Mouse (Mus musculus) spleen, embryonic (tissue): ENCODE results near the gene Gm45521.

Experiments used
- CTCF ChIA-PET: fragments of 350-600 bp; sonication (Branson Sonifier 250); formaldehyde crosslinking; loops from one replicate; lab custom pipeline; 2022; lab: Charles Lee

The Gm45521 gene

GRCm38 (mm10) chr14:7957049-7957448, at the start of gene Gm45521:
TSS of gene Gm45521 (plus strand) at chr14:7957288.
- CTCF ChIA-PET = no interaction called here

- CTCF ChIA-PET = interaction anchor here (0.7 kb wide), 1 partner anchor 788 kb away, joined by 13 read pairs; no protein-coding TSS in a partner anchor
Measured at GRCm38 (mm10) chr14:7909472-7909871, 47.6 kb upstream of the Gm45521 start.

- CTCF ChIA-PET = interaction anchor here (0.8 kb wide), 1 partner anchor 138 kb away, joined by 4 read pairs; no protein-coding TSS in a partner anchor
Measured at GRCm38 (mm10) chr14:7913842-7914241, 43.2 kb upstream of the Gm45521 start.

- CTCF ChIA-PET = no interaction called here
Measured at GRCm38 (mm10) chr14:7914461-7914860, 42.6 kb upstream of the Gm45521 start.

- CTCF ChIA-PET = no interaction called here
Measured at GRCm38 (mm10) chr14:7918150-7918991, 38.7 kb upstream of the Gm45521 start.

GRCm38 (mm10) chr14:7919309-7919708, 37.8 kb upstream of the Gm45521 start:
- CTCF ChIA-PET = no interaction called here

- CTCF ChIA-PET = no interaction called here
Measured at GRCm38 (mm10) chr14:7919921-7920320, 37.2 kb upstream of the Gm45521 start.

GRCm38 (mm10) chr14:7921459-7921858, 35.6 kb upstream of the Gm45521 start:
- CTCF ChIA-PET = no interaction called here

- CTCF ChIA-PET = interaction anchor here (0.7 kb wide), 1 partner anchor 107 kb away, joined by 14 read pairs; no protein-coding TSS in a partner anchor
Measured at GRCm38 (mm10) chr14:7923635-7924034, 33.5 kb upstream of the Gm45521 start.

- CTCF ChIA-PET = no interaction called here
Measured at GRCm38 (mm10) chr14:7928362-7928761, 28.7 kb upstream of the Gm45521 start.

GRCm38 (mm10) chr14:7929029-7929428, 28.1 kb upstream of the Gm45521 start:
- CTCF ChIA-PET = no interaction called here

GRCm38 (mm10) chr14:7932151-7932550, 24.9 kb upstream of the Gm45521 start:
- CTCF ChIA-PET = no interaction called here

GRCm38 (mm10) chr14:7934166-7934565, 22.9 kb upstream of the Gm45521 start:
- CTCF ChIA-PET = no interaction called here

GRCm38 (mm10) chr14:7937052-7937630, 19.9 kb upstream of the Gm45521 start:
- CTCF ChIA-PET = no interaction called here

GRCm38 (mm10) chr14:7938809-7939784, 18.0 kb upstream of the Gm45521 start:
- CTCF ChIA-PET = interaction anchor here (0.7 to 1.0 kb wide), 2 partner anchors 15 to 283 kb away, joined by 3 to 9 read pairs; no protein-coding TSS in a partner anchor

GRCm38 (mm10) chr14:7941413-7941812, 15.7 kb upstream of the Gm45521 start:
- CTCF ChIA-PET = no interaction called here

- CTCF ChIA-PET = interaction anchor here (1.0 kb wide), 1 partner anchor 126 kb away, joined by 3 read pairs; the partner anchor contains the start of gene Flnb
Measured at GRCm38 (mm10) chr14:7943101-7943800, 13.8 kb upstream of the Gm45521 start.

- CTCF ChIA-PET = interaction anchor here (1.0 kb wide), 1 partner anchor 126 kb away, joined by 3 read pairs; the partner anchor contains the start of gene Flnb
Measured at GRCm38 (mm10) chr14:7943801-7944135, 13.3 kb upstream of the Gm45521 start.

- CTCF ChIA-PET = no interaction called here
Measured at GRCm38 (mm10) chr14:7944349-7945039, 12.6 kb upstream of the Gm45521 start.

GRCm38 (mm10) chr14:7945261-7945660, 11.8 kb upstream of the Gm45521 start:
- CTCF ChIA-PET = no interaction called here
